Mouse (Mus musculus) cortical plate, adult 2 months (tissue): ENCODE results near the gene Setdb2.
A peak's percentile ranks its signal among the peaks of the same experiment; 100 is the strongest.
"Not testable (repeated sequence)": the region's sequence is repeated elsewhere in the genome, so short reads cannot be mapped to it uniquely, and the experiment has no call there.

Experiments
- CTCF ChIP-seq: fragments of 200-500 bp; IDR thresholded peaks from 2 replicates; pipeline ENCODE4 v1.5.1; 2011; ENCODE audit warnings: mild to moderate bottlenecking, control low read depth, low read length; ENCODE audit not compliant: insufficient read depth; ENCODE audit errors: extremely low read depth
- POLR2A ChIP-seq: fragments of 200-500 bp; IDR thresholded peaks from 2 replicates; pipeline ENCODE4 v1.6.1; 2011; ENCODE audit warnings: mild to moderate bottlenecking, low read length, control low read depth; ENCODE audit not compliant: insufficient read depth; ENCODE audit errors: extremely low read depth

DNA sequence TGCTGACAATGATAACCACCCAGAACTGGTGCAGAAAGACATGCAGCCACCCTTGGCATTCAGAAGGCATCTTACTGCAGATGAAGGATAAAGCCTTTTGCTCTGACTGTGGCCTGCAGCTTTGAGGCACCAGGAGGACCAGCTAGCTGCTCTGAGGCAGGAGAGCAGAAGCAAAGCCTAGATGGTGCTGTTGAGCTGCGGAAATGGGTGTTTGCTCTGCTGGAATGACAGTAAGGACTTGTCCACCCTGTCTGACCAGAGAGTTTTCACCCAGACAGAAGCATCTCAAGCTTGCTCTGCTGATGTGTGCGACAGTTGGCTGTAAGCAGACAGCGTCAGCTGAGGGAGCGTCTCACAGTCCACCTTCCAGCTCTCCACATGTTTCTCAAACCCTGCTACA lies 50.5 kb downstream of the Setdb2 start:
- 0 out of 2 replicates have a peak, but pooled peaks have one; percentile 14 for TF ChIP-seq CTCF
- not testable (repeated sequence) for TF ChIP-seq POLR2A
